Mouse (Mus musculus) adrenal gland, postnatal 0 days (tissue): ENCODE measurements around the gene Dgkk. TPM values are rescaled to one million over a fixed set of nuclear protein-coding genes. Genes with fewer than 3 reads are reported as not detected.

Experiments
- polyA plus RNA-seq: library from polyadenylated mRNA; unstranded; fragments of >200 nt; fragmentation: Nextera tagmentation; extraction: Ambion mirVana; gene quantifications from 2 replicates; pipeline ENCODE4 v1.2.1, GENCODE M21; 2015

Gene Dgkk
- polyA plus RNA-seq = 2.4 and 2.9 TPM in 2 replicates

DNA sequence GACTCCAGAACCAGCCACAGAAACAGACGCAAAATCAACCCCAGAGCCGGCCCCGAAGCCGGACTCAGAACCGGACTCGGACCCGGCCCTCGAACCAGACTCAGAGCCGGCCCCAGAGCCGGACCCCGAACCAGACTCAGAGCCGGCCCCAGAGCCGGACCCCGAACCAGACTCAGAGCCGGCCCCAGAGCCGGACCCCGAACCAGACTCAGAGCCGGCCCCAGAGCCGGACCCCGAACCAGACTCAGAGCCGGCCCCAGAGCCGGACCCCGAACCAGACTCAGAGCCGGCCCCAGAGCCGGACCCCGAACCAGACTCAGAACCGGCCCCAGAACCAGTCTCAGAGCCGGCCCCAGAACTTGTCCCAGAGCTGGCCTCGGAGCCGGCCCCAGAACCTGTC is at the start of gene Dgkk:
Gene Dgkk, plus strand, starts transcription at position 301 of the 400 bp plus-strand sequence.

